9 mouse cellular contexts compared by ENCODE assay signal in genomic region chr7:120598355-120598754, GRCm38 (mm10). TPM values are rescaled to one million over a fixed set of nuclear protein-coding genes. Genes with fewer than 3 reads are reported as not detected.
DNase-seq lines count a peak whose midpoint lies in the region; ATAC-seq lines count a peak whose summit lies in the region.
"Had no signal": no experiment of that assay in that cellular context is flagged by ENCODE, and none has a peak within 500 bp of the region (broad histone marks: within the 10 kb centered on the region; RNA-seq: fewer than 3 reads in every experiment).

No protein-coding gene starts in this region.

- peak overlapping the region; percentile 85; the same call in 1 of the 2 replicates for H3K4me2 ChIP-seq in heart, embryonic 15.5 days
- peak overlapping the region; percentile 73 for H3K4me2 ChIP-seq in embryonic facial prominence, embryonic 12.5 days (replicated peaks)
- no peak overlapping the region; the same call in 1 of the 2 replicates for H3K4me2 ChIP-seq in hindbrain, embryonic 11.5 days (replicated peaks; ENCODE audit: low read depth, low read length)
- peak overlapping the region; percentile 62 for H3K4me2 ChIP-seq in midbrain, embryonic 11.5 days

- H3K9ac ChIP-seq in heart, embryonic 15.5 days = no peak overlapping the region
- no peak overlapping the region; the same call in 1 of the 2 replicates for H3K9ac ChIP-seq in embryonic facial prominence, embryonic 12.5 days
- peak overlapping the region; percentile 67; the same call in 1 of the 2 replicates for H3K9ac ChIP-seq in hindbrain, embryonic 11.5 days (ENCODE audit: low read depth, low read length)
- no peak overlapping the region; the same call in 1 of the 2 replicates for H3K9ac ChIP-seq in midbrain, embryonic 11.5 days (ENCODE audit: low read length)

- peaks cover 14% of the 10 kb centered on the region for H3K27me3 ChIP-seq in heart, embryonic 15.5 days
- 0 out of 2 replicates have a peak, but pooled peaks cover 4% of the 10 kb centered on the region for H3K27me3 ChIP-seq in embryonic facial prominence, embryonic 12.5 days
- H3K27me3 ChIP-seq in hindbrain, embryonic 11.5 days (ENCODE audit: control insufficient read depth, insufficient read depth, low read length) = no peaks in the 10 kb centered on the region
- no peaks in the 10 kb centered on the region for H3K27me3 ChIP-seq in midbrain, embryonic 11.5 days (ENCODE audit: control insufficient read depth, insufficient read depth, low read length)
- H3K27me3 ChIP-seq: CH12.LX had no signal

- no peak for ATAC-seq in heart, embryonic 15.5 days (replicated peaks; ENCODE audit: insufficient number of reproducible peaks, insufficient read depth, low FRiP score, low read depth)
- no peak for ATAC-seq in embryonic facial prominence, embryonic 12.5 days (ENCODE audit: insufficient number of reproducible peaks, insufficient read depth, low FRiP score, low TSS enrichment)
- no peak for ATAC-seq in hindbrain, embryonic 11.5 days (ENCODE audit: low FRiP score)
- no peak for ATAC-seq in midbrain, embryonic 11.5 days (ENCODE audit: low FRiP score)
- no peak for ATAC-seq in activated CD4-positive, CD25-positive, alpha-beta regulatory T cell, adult 4 months
- ATAC-seq in megakaryocyte, adult 5-6 weeks (ENCODE audit: poor library complexity, severe bottlenecking) = no peak

- DNase-seq in heart, adult 11 months = no peak
- peak; percentile 15 for DNase-seq in hindbrain, embryonic 11.5 days (ENCODE audit: low spot score)
- DNase-seq in midbrain, embryonic 11.5 days (ENCODE audit: low spot score, missing footprints) = no peak
- no peak for DNase-seq in layer of hippocampus, adult 18-20 months (ENCODE audit: low spot score in 2 of 2)

- H3K9me3 ChIP-seq in heart, embryonic 15.5 days (replicated peaks) = no peaks in the 10 kb centered on the region
- H3K9me3 ChIP-seq in embryonic facial prominence, embryonic 12.5 days = no peaks in the 10 kb centered on the region
- no peaks in the 10 kb centered on the region for H3K9me3 ChIP-seq in hindbrain, embryonic 11.5 days (ENCODE audit: control insufficient read depth, low read length)
- no peaks in the 10 kb centered on the region for H3K9me3 ChIP-seq in midbrain, embryonic 11.5 days (ENCODE audit: control insufficient read depth, low read length)

- peak overlapping the region; percentile 51 for H3K4me3 ChIP-seq in heart, embryonic 15.5 days
- H3K4me3 ChIP-seq in embryonic facial prominence, embryonic 12.5 days = peak overlapping the region; percentile 45; the same call in 1 of the 2 replicates
- H3K4me3 ChIP-seq in hindbrain, embryonic 11.5 days (ENCODE audit: low read depth, low read length) = no peak overlapping the region; the same call in 1 of the 2 replicates
- peak overlapping the region; percentile 33; the same call in 1 of the 2 replicates for H3K4me3 ChIP-seq in midbrain, embryonic 11.5 days (ENCODE audit: low read depth, low read length)

- no peak overlapping the region for H3K27ac ChIP-seq in heart, embryonic 15.5 days
- no peak overlapping the region for H3K27ac ChIP-seq in embryonic facial prominence, embryonic 12.5 days
- H3K27ac ChIP-seq in hindbrain, embryonic 11.5 days (ENCODE audit: low read depth, low read length) = no peak overlapping the region
- no peak overlapping the region for H3K27ac ChIP-seq in midbrain, embryonic 11.5 days (ENCODE audit: low read depth, low read length)

- no peaks in the 10 kb centered on the region for H3K36me3 ChIP-seq in heart, embryonic 15.5 days
- H3K36me3 ChIP-seq in embryonic facial prominence, embryonic 12.5 days = no peaks in the 10 kb centered on the region
- no peaks in the 10 kb centered on the region for H3K36me3 ChIP-seq in hindbrain, embryonic 11.5 days (ENCODE audit: control insufficient read depth, insufficient read depth, low read length)
- no peaks in the 10 kb centered on the region for H3K36me3 ChIP-seq in midbrain, embryonic 11.5 days (ENCODE audit: control insufficient read depth, insufficient read depth, low read length)

- peaks cover 2% of the 10 kb centered on the region; the same call in 1 of the 2 replicates for H3K4me1 ChIP-seq in heart, embryonic 15.5 days (replicated peaks)
- H3K4me1 ChIP-seq in embryonic facial prominence, embryonic 12.5 days = no peaks in the 10 kb centered on the region
- no peaks in the 10 kb centered on the region for H3K4me1 ChIP-seq in hindbrain, embryonic 11.5 days (replicated peaks; ENCODE audit: control insufficient read depth, insufficient read depth, low read length)
- H3K4me1 ChIP-seq in midbrain, embryonic 11.5 days (ENCODE audit: control insufficient read depth, insufficient read depth, low read length) = peaks cover 2% of the 10 kb centered on the region; the same call in 1 of the 2 replicates

- WGBS in heart, embryonic 15.5 days = 82% methylated on average over 7 of the region's 7 CpGs
- 83% methylated on average over 7 of the region's 7 CpGs for WGBS in embryonic facial prominence, embryonic 12.5 days
- WGBS in hindbrain, embryonic 11.5 days = 83% methylated on average over 7 of the region's 7 CpGs
- WGBS in midbrain, embryonic 11.5 days = 83% methylated on average over 7 of the region's 7 CpGs

RNA-seq across cellular contexts. Expression of gene Uqcrc2, which starts 36.6 kb away (rescaled TPM):
- 388 and 489 TPM in 2 replicates for polyA plus RNA-seq in heart, embryonic 15.5 days (2015; fragmentation: Nextera tagmentation; extraction: Ambion mirVana)
- 166 and 177 TPM in 2 replicates for polyA plus RNA-seq in embryonic facial prominence, embryonic 12.5 days (2016; fragmentation: Nextera tagmentation; extraction: Ambion mirVana)
- polyA plus RNA-seq in hindbrain, embryonic 11.5 days (2014; fragmentation: Nextera tagmentation; extraction: Ambion mirVana) = 200 and 206 TPM in 2 replicates
- polyA plus RNA-seq in midbrain, embryonic 11.5 days (2014; fragmentation: Nextera tagmentation; extraction: Ambion mirVana) = 201 and 211 TPM in 2 replicates
- polyA plus RNA-seq in activated CD4-positive, CD25-positive, alpha-beta regulatory T cell, adult 4 months (2017; shearing (Covaris generic)) = 100 to 1,000 TPM; 243 TPM
- 143 and 172 TPM in 2 replicates for total RNA-seq in megakaryocyte, adult 5-6 weeks (2015)
- total RNA-seq in megakaryocyte, adult 5-6 weeks (2017) = 115 and 116 TPM in 2 replicates
- total RNA-seq in layer of hippocampus, adult 18-20 months (2021) = 100 to 1,000 TPM; 243 to 245 TPM
